Mouse (Mus musculus) liver, embryonic 14.5 days (tissue): ENCODE data around the gene Slc43a1.

Experiments
- CTCF ChIP-seq: IDR thresholded peaks from 2 replicates; pipeline ENCODE4 v1.5.1; 2016; ENCODE audit warnings: antibody characterized with exemption, low read depth, control low read depth
- EP300 ChIP-seq: IDR thresholded peaks from 2 replicates; pipeline ENCODE4 v1.6.1; 2016; ENCODE audit warnings: antibody characterized with exemption, low read depth

- no peak for TF ChIP-seq CTCF
- no peak for TF ChIP-seq EP300
Observed at GRCm38 (mm10) chr2:84859991-84860780, 21.5 kb downstream of the Slc43a1 start.
